9 mouse cellular contexts compared by ENCODE assay signal in the genomic region with DNA sequence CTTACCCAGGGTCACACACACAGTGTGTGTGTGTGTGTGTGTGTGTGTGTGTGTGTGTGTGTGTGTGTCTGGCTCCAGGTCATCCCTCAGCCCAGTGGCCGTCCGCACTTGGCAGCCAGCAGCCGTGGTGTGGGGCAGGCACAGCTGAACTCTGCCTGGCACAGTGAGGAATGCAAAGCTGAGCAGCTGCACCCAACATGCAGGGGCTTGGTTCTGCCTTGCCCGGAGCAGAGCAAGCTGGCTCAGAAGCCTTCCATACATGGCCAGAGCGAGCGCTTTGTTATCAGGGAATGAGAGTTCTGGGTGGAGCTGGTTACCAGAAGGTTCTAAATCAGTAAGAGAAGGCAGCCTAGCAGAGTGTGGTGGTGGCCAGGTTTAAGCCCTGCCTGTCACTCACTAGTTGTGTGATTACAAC. TPM values are rescaled to one million over a fixed set of nuclear protein-coding genes. Genes with fewer than 3 reads are reported as not detected.
DNase-seq lines count a peak whose midpoint lies in the region; ATAC-seq lines count a peak whose summit lies in the region.
"Had no signal": no experiment of that assay in that cellular context is flagged by ENCODE, and none has a peak within 500 bp of the region (broad histone marks: within the 10 kb centered on the region; RNA-seq: fewer than 3 reads in every experiment).

No protein-coding gene starts in this region.

- H3K4me1 ChIP-seq in stomach, embryonic 15.5 days = peaks cover 33% of the 10 kb centered on the region

- intact Hi-C loops in gastrocnemius, postnatal 36 days (cut with DNase I) = no loop called here

- WGBS in stomach, embryonic 15.5 days = 15% methylated on average over 6 of the region's 6 CpGs

- peak; percentile 31 for DNase-seq in embryo, embryonic 10 days (ENCODE audit: low spot score)
- DNase-seq in embryo, embryonic 10.5 days (ENCODE audit: low spot score) = no peak
- DNase-seq in ZHBTc4 (ENCODE audit: low read depth, low spot score) (peak; percentile 47), liver (peak; percentile 46)
- DNase-seq in gastrocnemius, postnatal 36 days = peak; percentile 53
- DNase-seq in kidney, adult 11 months = peak; percentile 83
- no peak for DNase-seq in thymus, postnatal 36 days

- peaks cover 15% of the 10 kb centered on the region for H3K36me3 ChIP-seq in stomach, embryonic 15.5 days

- H3K9me3 ChIP-seq in stomach, embryonic 15.5 days = no peaks in the 10 kb centered on the region

- H3K4me3 ChIP-seq in stomach, embryonic 15.5 days (replicated peaks) = no peak overlapping the region

- peak; percentile 58 for ATAC-seq in stomach, embryonic 15.5 days (ENCODE audit: insufficient read depth, low FRiP score, low read depth)

- no peaks in the 10 kb centered on the region for H3K27me3 ChIP-seq in stomach, embryonic 15.5 days (replicated peaks)
- H3K27me3 ChIP-seq: CH12.LX had no signal

- H3K4me2 ChIP-seq in stomach, embryonic 15.5 days = peak overlapping the region; percentile 6

- H3K27ac ChIP-seq in stomach, embryonic 15.5 days = peak overlapping the region; percentile 88

- no peak overlapping the region for H3K9ac ChIP-seq in stomach, embryonic 15.5 days

RNA-seq across cellular contexts. Expression of a gene that starts 11.1 kb away (rescaled TPM):
- total RNA-seq in gastrocnemius, postnatal 36 days (2021) = 10 to 100 TPM; 11.8 to 13.5 TPM
- polyA plus RNA-seq in stomach, embryonic 15.5 days (2015; fragmentation: Nextera tagmentation; extraction: Ambion mirVana) = 11.5 and 11.9 TPM in 2 replicates

RNA-seq across cellular contexts. Expression of a gene that starts 22.6 kb away (rescaled TPM):
- 10 to 100 TPM; 46.6 to 52.6 TPM for total RNA-seq in gastrocnemius, postnatal 36 days (2021)
- polyA plus RNA-seq in stomach, embryonic 15.5 days (2015; fragmentation: Nextera tagmentation; extraction: Ambion mirVana) = 200 and 222 TPM in 2 replicates

RNA-seq across cellular contexts. Expression of a gene that starts 34.9 kb away (rescaled TPM):
- 1 to 10 TPM; 2.7 to 4.3 TPM for total RNA-seq in gastrocnemius, postnatal 36 days (2021)
- 49.7 and 51.8 TPM in 2 replicates for polyA plus RNA-seq in stomach, embryonic 15.5 days (2015; fragmentation: Nextera tagmentation; extraction: Ambion mirVana)

RNA-seq across cellular contexts. Expression of a gene that starts 43.2 kb away (rescaled TPM):
- 10 to 100 TPM; 65.9 to 67.1 TPM for total RNA-seq in gastrocnemius, postnatal 36 days (2021)
- polyA plus RNA-seq in stomach, embryonic 15.5 days (2015; fragmentation: Nextera tagmentation; extraction: Ambion mirVana) = 308 and 336 TPM in 2 replicates

RNA-seq across cellular contexts. Expression of a gene that starts 43.4 kb away (rescaled TPM):
- 1 to 10 TPM in 1 of 2 experiments, under 1 TPM in 1; 0.66 to 1.2 TPM for total RNA-seq in gastrocnemius, postnatal 36 days (2021)
- 6.7 and 6.9 TPM in 2 replicates for polyA plus RNA-seq in stomach, embryonic 15.5 days (2015; fragmentation: Nextera tagmentation; extraction: Ambion mirVana)

Comparison
In these comparisons a context has a peak if more than half of its experiments do, and no peak if none do; other contexts are left out.
1. DNase-seq: peak in embryo, embryonic 10 days (single experiment), ZHBTc4 (single experiment), gastrocnemius, postnatal 36 days (2 of 2), kidney, adult 11 months (single experiment) and liver (single experiment); none in embryo, embryonic 10.5 days (single experiment) and thymus, postnatal 36 days (0 of 2).